8 mouse cellular contexts compared by ENCODE assay signal in genomic region chr19:53390495-53391007, GRCm38 (mm10). TPM values are rescaled to one million over a fixed set of nuclear protein-coding genes. Genes with fewer than 3 reads are reported as not detected.
DNase-seq lines count a peak whose midpoint lies in the region; ATAC-seq lines count a peak whose summit lies in the region.

TSS of gene Smndc1 (minus strand) at chr19:53390578.

- H3K9me3 ChIP-seq in heart, embryonic 13.5 days, result no peaks in the 10 kb centered on the region
- H3K9me3 ChIP-seq in liver, embryonic 12.5 days (replicated peaks), result no peaks in the 10 kb centered on the region
- H3K9me3 ChIP-seq in stomach, embryonic 15.5 days, result no peaks in the 10 kb centered on the region

- H3K27me3 ChIP-seq in heart, embryonic 13.5 days (replicated peaks), result no peaks in the 10 kb centered on the region
- no peaks in the 10 kb centered on the region for H3K27me3 ChIP-seq in liver, embryonic 12.5 days (replicated peaks)
- H3K27me3 ChIP-seq in stomach, embryonic 15.5 days (replicated peaks), result no peaks in the 10 kb centered on the region

- H3K4me2 ChIP-seq in heart, embryonic 13.5 days, result peak within 1 kb of the TSS; percentile 84
- peak within 1 kb of the TSS; percentile 80 for H3K4me2 ChIP-seq in liver, embryonic 12.5 days
- peak within 1 kb of the TSS; percentile 68 for H3K4me2 ChIP-seq in stomach, embryonic 15.5 days

- H3K4me3 ChIP-seq in brown adipose tissue, adult 24 weeks (ENCODE audit: insufficient read depth, low read depth, low read length), result peak within 1 kb of the TSS; percentile 95
- H3K4me3 ChIP-seq in heart, embryonic 13.5 days, result peak within 1 kb of the TSS; percentile 99
- peak within 1 kb of the TSS; percentile 100 for H3K4me3 ChIP-seq in liver, embryonic 12.5 days
- peak within 1 kb of the TSS; percentile 100 for H3K4me3 ChIP-seq in stomach, embryonic 15.5 days (replicated peaks)

- peak; percentile 100 for DNase-seq in CD4-positive, CD25-positive, alpha-beta regulatory T cell, adult 2 months (ENCODE audit: low read depth, low spot score)
- DNase-seq in fat pad, adult 2 months (ENCODE audit: extremely low read depth, low read depth, low spot score), result peak; percentile 93
- peak; percentile 100 for DNase-seq in kidney, postnatal 10 days
- peak; percentile 99 for DNase-seq in natural killer cell, adult 2 months (ENCODE audit: low spot score in 2 of 2)

- ATAC-seq in heart, embryonic 13.5 days (ENCODE audit: extremely low read depth, insufficient number of reproducible peaks, low FRiP score, low TSS enrichment), result peak; percentile 98
- peak; percentile 97 for ATAC-seq in liver, embryonic 12.5 days
- peak; percentile 98 for ATAC-seq in stomach, embryonic 15.5 days (ENCODE audit: insufficient read depth, low FRiP score, low read depth)

- under 1% methylated on average over 48 of the region's 48 CpGs for WGBS in heart, embryonic 13.5 days
- WGBS in liver, embryonic 12.5 days (ENCODE audit: insufficient replicate concordance), result under 1% methylated on average over 48 of the region's 48 CpGs
- under 1% methylated on average over 48 of the region's 48 CpGs for WGBS in stomach, embryonic 15.5 days

- peaks cover 35% of the 10 kb centered on the region for H3K36me3 ChIP-seq in heart, embryonic 13.5 days
- H3K36me3 ChIP-seq in liver, embryonic 12.5 days, result peaks cover 35% of the 10 kb centered on the region
- H3K36me3 ChIP-seq in stomach, embryonic 15.5 days, result peaks cover 11% of the 10 kb centered on the region

- peak within 1 kb of the TSS; percentile 85 for H3K27ac ChIP-seq in brown adipose tissue, adult 24 weeks (replicated peaks; ENCODE audit: low read depth, low read length)
- H3K27ac ChIP-seq in heart, embryonic 13.5 days (replicated peaks), result peak within 1 kb of the TSS; percentile 97
- H3K27ac ChIP-seq in liver, embryonic 12.5 days, result peak within 1 kb of the TSS; percentile 96
- peak within 1 kb of the TSS; percentile 98 for H3K27ac ChIP-seq in stomach, embryonic 15.5 days

- H3K9ac ChIP-seq in heart, embryonic 13.5 days, result peak within 1 kb of the TSS; percentile 92
- H3K9ac ChIP-seq in liver, embryonic 12.5 days, result peak within 1 kb of the TSS; percentile 99
- H3K9ac ChIP-seq in stomach, embryonic 15.5 days, result peak within 1 kb of the TSS; percentile 97

- peaks cover 3% of the 10 kb centered on the region; the same call in 1 of the 2 replicates for H3K4me1 ChIP-seq in brown adipose tissue, adult 24 weeks (ENCODE audit: control insufficient read depth, insufficient read depth, insufficient read length, low read length)
- H3K4me1 ChIP-seq in heart, embryonic 13.5 days, result peaks cover 36% of the 10 kb centered on the region
- H3K4me1 ChIP-seq in liver, embryonic 12.5 days, result peaks cover 62% of the 10 kb centered on the region
- H3K4me1 ChIP-seq in stomach, embryonic 15.5 days, result peaks cover 12% of the 10 kb centered on the region

RNA-seq across cellular contexts. Expression of gene Smndc1, which starts in this region (rescaled TPM):
- 21.5 and 23.8 TPM in 2 replicates for polyA plus RNA-seq in brown adipose tissue, adult 24 weeks (2012; ENCODE audit: insufficient read depth, insufficient read length, missing spikeins)
- 27.8 and 28.8 TPM in 2 replicates for polyA plus RNA-seq in heart, embryonic 13.5 days (2015; fragmentation: Nextera tagmentation; extraction: Ambion mirVana)
- polyA plus RNA-seq in liver, embryonic 12.5 days (2016; fragmentation: Nextera tagmentation; extraction: Ambion mirVana), result 29.3 and 30.6 TPM in 2 replicates
- 38.2 TPM in 2 replicates for polyA plus RNA-seq in stomach, embryonic 15.5 days (2015; fragmentation: Nextera tagmentation; extraction: Ambion mirVana)

Comparison
In these comparisons a context has a peak if more than half of its experiments do, and no peak if none do; other contexts are left out.
1. Peak in every context shown above with its lines: DNase-seq, ATAC-seq, H3K4me3 ChIP-seq and H3K27ac ChIP-seq.